Mouse (Mus musculus) thymus, postnatal 14 days (tissue): ENCODE data around the gene Arhgap10.

Experiments used
- DNase-seq: peaks from one replicate; pipeline ENCODE4 v3.0.0; 2021

Gene Arhgap10

DNA sequence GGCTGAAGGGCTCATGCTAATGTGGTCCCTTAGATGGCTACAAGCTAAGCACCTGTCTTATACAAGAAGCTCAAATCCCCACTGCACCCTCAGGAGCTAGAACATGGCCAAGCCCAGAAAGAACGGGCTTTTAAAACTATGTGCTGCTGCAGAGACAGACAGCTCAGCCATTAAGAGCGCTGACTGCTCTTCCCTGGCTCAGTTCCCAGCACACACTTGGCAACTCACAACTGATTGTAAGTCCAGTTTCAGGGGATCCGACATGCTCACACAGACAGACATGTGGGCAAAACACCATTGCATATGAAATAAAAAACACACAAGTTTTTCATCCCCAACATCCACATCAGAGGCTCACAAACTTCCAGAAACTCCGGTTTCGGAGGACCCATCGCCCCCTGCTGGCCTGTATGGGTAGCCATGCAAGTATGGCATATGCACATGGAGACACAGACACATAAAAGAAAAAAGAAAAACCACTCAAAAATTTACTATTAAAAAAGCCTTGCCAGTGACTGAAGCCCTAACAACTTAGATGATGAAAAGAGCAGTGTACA is 77.4 kb downstream of the Arhgap10 start:
- DNase-seq, result peak; percentile 37

DNA sequence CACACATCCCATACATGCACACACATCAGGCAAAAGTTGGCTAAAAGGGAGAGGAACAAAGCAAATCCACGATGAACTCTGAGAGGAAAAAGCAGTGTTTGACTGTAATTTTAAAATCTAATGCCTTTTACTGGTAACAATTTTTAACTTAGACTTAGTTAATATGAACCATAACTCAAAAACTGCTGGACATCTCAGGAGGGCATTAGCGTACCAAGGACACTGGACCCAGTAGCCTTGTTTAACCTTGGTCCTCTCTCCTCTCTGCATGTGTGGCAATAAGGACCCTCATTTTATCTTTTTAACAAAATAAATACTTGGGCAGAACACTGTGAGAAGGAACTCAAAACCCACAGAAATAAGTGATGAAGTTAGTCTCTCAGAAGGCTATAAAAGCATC is 78.1 kb downstream of the Arhgap10 start:
- DNase-seq, result no peak

GRCm38 (mm10) chr8:77437807-77438493 is 79.8 kb downstream of the Arhgap10 start:
- no peak for DNase-seq

GRCm38 (mm10) chr8:77436013-77436990 is 81.5 kb downstream of the Arhgap10 start:
- no peak for DNase-seq

DNA sequence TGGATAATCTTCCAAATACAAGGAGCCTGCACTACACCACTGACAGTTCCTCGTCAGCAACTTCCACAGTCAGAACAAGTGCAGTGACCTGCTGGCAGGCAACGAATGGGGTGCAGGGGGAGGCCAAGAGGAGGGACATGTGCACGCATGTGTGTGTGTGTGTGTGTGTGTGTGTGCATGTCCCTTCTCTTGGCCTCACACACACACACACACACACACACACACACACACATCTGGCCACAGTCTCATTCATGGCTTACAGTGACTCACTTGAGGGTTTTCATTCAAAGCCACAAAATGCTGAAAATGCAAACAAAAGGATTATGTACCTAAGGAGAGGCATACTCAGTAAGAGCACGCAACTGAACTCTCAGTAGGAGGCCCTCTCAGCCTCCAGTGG is 84.5 kb downstream of the Arhgap10 start:
- DNase-seq, result no peak

GRCm38 (mm10) chr8:77432726-77433125 is 85.0 kb downstream of the Arhgap10 start:
- DNase-seq, result no peak

DNA sequence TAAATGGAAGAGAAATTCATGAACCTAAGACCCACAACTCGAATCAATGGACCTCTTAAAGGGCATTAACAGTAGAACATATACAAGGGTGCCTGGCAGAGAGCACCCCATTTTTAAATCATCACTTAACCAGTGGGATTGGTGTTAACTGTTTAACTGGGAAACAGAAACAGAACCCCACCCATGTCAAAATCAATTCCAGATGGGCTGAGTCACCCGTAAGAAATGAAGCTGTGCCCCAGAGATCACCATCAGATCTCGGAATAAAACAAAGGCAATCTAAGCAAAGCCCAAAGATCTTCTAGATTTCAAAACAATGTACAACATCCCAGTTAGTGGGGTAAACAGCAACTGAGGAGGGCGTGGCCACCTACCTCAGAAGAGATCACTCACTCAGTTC is 89.3 kb downstream of the Arhgap10 start:
- no peak for DNase-seq

GRCm38 (mm10) chr8:77428015-77428414 is 89.7 kb downstream of the Arhgap10 start:
- DNase-seq, result no peak

DNA sequence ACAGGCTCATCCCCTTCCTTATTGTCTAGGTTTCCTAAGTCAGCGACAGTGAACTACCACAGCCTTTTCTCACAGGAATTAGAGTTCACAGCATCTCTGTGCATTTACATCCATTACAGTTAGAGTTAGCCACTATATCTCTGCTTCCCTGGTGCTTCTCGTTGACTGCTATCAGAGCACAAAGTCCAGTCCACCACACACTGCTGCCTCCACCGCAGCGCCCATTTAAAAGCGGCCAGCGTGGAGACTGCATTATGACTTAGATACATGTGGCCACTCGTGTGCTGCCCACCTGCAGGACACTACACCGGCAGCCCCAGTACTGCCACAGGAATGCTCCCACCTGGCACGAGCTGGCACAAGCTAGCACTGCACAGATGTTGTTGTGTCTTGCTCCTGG is 90.3 kb downstream of the Arhgap10 start:
- no peak for DNase-seq

DNA sequence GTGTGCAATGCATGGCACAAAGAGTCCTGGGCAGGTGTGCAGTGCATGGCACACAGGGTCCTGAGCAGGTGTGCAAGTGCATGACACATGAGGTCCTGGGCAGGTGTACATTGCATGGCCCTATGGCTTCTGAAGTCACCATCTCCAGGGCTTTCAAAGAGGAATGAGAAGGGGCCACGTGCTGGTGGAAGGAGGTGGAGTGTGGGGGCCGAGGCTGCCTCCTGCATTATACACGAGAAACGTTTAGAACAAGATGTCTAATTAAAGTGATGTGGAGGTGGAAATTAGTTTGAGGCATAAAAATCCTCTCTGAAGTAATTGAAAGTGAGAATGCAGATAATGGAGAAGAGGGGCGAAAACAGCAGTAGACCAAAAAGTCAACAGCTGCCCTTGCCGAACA is 93.9 kb downstream of the Arhgap10 start:
- peak; percentile 34 for DNase-seq

DNA sequence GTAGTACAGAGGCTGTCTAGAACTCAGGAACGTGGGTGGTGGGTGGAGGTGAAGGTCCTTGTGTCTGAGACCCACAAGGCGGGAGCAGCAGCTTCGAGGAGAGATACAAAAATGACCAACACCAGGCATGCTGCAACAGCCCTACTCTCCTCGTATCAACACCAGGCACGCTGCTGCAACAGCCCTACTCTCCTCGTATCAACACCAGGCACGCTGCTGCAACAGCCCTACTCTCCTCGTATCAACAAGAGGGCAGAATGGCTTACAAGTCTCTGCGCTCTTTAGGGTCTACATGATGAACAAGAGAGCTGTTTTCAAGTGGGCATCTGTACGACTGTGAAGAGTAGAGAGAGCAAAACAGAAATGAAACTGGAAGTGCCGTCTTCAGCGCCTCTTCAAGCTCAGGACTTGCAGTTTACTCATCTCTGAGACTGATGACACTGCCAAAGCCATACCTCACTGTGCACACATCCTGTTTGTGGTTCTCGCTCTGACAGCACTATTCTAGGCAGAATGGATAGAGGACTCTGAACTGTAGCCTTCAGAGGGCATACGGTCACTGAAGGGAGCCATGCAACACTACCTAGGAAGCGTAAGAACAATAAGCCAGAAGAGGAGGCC is 95.0 kb downstream of the Arhgap10 start:
- peak; percentile 61 for DNase-seq

- DNase-seq, result no peak
Measured at GRCm38 (mm10) chr8:77421596-77421995, 96.2 kb downstream of the Arhgap10 start.

- DNase-seq, result peak; percentile 73
Measured at GRCm38 (mm10) chr8:77419731-77420130, 98.0 kb downstream of the Arhgap10 start.

DNA sequence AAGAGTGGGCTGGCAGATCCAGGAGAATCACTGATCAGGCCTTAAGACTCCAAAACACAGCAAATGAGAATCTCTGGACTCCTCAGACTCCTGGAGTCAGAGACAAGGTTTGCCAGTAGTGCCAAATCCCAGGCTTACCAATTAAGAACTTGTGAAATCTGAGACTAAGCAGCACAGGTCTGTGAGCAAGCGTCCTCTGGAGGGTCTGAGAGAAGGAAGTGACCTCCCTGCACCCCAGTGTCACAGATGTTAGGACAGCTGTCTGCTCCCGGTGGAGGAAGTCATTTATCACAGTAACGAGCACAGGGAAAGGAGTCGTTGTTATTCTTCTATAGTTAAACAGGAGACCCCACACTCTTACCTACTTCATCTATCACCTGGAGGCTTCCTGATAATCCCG is 101.0 kb downstream of the Arhgap10 start:
- no peak for DNase-seq

DNA sequence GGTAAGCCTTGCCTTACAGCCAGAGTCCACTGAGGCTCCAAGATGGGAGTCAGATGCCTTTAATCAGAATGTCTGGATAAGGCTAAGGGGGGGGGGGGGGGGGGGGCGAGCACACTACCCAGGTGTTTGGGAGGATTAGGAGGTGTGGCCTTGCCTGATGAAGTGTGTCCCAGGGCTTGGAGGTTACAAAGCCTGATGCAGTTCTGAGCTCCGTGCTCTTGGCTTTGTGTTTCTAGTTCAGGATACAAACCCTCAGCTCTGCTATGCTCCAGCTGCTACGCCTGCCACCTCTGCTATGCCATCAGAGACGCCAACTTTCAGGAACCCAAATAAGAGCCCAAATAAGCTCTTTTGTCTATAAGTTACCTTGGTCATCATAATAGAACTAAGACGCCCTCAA is 101.7 kb downstream of the Arhgap10 start:
- DNase-seq, result no peak

DNA sequence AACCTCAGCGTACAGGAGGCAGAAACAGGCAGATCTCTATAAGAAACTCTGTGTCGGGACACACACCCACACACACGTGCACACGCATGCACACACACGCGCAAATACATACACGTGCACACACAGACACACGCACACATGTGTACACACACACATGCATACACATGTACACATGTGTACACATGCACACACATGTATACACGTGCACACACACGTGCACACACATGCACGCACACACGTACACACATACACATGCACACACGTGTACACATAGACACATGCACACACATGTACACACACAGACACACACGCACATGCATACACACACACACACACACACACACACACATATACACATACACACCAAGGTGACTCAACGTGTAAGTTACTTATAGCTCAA is 106.5 kb downstream of the Arhgap10 start:
- DNase-seq, result no peak

DNA sequence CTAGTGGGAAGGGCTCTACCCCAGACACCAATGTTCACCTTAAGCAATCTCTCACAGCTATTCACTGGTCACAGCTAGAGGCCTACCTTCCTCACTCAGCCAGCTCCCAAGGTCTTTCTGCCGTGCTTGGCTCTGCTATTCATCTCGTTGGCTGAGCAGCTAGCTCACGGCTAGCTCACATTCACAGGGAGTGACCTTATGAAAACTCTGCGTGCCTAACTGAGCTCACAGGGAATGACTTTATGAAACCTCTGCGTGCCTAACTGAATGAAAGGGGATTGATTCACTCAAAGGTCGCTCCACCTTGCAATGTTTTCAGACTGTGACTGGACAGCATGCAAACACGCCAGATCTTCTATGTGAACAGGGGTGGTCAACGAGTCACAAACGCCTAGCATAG is 107.4 kb downstream of the Arhgap10 start:
- no peak for DNase-seq

DNA sequence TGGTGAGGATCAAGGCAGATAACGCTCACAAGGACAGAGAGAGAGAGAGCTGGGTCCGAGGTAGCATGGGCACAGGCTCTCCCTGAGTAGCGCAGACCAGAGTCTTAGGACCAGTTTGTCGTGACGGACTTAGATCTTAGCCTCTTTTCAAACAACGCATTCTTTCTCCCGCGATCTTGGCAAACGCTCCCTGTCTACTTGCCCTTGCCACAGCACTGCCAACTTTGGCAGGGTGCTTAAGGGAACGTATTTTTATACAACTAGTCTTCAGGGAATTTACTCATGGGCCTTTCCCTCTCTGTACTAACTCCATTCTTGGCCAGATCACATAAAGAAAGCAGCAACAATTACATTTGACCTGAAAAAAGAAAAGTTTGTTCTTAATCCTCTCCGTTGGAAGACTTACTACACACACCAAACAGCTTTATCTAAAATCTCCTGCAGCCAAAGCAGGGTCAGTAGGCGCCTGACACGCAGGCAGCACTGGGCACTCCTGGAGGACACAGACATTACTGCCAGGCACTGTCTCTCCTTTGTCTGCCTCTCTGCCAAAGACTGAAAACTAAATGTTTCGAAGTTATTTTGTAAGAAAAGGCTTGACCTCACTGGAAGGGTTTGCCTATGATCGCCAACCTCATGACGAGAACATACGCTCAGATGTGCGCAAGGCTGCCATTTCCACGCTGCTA is 109.1 kb downstream of the Arhgap10 start:
- no peak for DNase-seq

- DNase-seq, result no peak
Measured at GRCm38 (mm10) chr8:77406846-77407245, 110.9 kb downstream of the Arhgap10 start.

GRCm38 (mm10) chr8:77406444-77406843 is 111.3 kb downstream of the Arhgap10 start:
- no peak for DNase-seq

- DNase-seq, result no peak
Measured at GRCm38 (mm10) chr8:77404017-77404416, 113.7 kb downstream of the Arhgap10 start.

DNA sequence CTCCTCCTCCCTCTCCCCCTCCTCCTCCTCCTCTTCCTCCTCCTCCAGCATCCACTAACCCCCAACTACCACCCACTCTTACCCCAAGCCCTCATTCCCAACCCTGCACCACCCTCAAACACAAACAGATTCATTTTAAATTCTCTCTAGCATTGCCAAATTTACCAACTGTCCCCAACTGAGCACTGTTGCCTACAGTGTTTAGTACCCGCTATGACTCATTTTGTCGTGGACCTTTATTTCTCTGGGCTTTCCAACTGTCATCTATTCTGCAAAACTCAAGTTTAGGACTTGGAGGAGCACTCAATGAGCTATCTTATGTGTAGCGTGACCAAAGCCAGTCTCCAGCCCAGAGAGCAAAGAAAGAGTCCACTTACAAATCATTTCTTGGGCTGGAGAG is 115.8 kb downstream of the Arhgap10 start:
- no peak for DNase-seq

DNA sequence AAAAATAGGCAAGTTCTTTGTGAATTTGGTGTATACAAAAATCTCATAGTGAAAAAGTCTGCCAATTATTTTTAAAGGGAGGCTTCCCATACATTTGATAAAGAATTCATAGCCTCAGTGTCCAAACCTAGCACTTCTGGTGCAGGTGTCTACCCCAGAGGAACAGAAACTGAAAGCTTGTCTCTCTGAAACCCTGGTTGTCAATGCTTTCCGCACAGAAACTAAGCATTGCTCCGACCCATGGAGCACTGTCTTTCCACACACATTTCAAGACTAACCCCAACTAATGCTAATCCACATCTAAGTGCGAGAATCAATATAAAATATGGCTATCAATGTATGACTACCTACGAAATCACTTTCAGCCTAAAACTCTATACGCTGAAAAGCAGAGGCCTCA is 116.6 kb downstream of the Arhgap10 start:
- DNase-seq, result no peak
